Mouse (Mus musculus): ENCODE results near the gene Ccer2. TPM values are rescaled to one million over a fixed set of nuclear protein-coding genes. Genes with fewer than 3 reads are reported as not detected.

Ccer2 gene
- not detected in 2 replicates for total RNA-seq (2021)
- long read RNA-seq = 0 reads

DNA sequence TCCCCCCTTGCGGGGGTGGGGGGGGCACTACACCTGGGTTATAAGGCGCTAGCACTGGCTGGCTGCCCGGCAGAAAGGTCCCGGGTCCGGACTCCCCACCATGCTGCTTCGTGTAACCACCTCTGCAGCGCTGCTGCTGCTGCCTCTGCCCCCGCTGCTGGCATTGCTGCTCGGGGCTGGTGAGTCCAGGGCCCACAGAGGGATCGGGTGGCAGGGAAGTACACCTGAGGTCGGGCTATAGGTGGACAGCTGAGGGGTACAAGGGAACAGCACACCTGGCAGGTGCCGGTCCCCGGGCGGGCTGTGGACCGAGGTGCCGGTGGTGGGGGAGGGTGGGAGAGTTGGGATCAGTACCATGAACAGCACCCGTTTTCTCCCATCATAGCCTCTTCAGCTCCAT lies at the start of gene Ccer2:
Ccer2 (plus strand) TSS at position 96 of the 400 bp plus-strand sequence.
- no peak for DNase-seq

DNA sequence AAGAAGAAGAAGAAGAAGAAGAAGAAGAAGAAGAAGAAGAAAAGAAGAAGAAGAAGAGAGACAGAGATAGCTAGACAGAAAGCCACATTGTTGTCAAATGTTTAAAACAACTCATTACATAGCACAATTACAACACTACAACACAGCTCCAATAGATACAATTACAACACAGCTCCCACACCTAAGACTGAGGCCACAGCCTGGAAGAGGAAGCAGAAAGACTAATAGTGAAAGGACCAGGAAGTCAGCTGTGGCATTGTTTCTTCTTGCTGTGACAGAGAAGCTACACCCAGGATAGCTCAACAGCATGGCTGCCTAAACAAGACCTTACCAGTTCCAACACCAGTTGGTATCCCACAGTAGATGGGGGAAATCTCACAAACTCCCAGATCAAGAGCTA lies 46.5 kb upstream of the Ccer2 start:
- DNase-seq = no peak

DNA sequence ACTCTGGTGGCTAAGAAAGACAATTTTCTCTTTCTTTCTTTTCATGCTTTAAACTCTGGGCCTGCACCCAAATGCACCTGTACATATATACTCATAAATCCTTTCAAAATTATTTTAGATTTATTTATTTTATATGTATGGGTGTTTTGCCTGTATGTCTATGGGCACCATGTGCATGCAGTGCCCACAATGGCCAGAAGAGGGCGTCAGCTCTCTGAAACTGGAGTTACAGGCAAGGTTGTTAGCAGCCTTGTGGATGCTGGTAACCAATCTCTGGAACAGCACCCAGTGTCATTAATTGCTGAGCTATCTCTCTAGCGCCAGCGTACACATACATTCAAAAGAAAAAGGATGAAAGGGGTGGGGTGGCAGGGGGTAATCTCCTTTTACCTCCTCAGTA lies 45.0 kb upstream of the Ccer2 start:
- DNase-seq = no peak

DNA sequence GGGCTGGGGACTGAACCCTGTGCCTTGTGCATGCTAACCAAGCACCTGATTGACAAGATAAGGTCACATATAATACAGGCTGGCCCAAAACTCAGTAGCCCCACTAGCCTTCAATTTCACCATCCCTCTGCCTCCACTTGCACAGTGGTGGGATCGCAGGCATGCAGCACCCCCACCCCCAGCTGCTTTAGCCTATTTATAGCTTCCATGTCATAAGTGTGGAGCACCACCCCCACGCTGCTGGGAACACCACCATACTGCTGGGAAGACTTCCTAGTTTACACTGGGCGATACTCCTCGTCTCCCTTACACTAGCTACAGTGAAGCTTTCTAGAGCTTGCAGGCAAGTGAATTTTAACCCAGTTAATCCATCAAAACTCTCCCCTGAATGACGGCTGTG lies 41.3 kb upstream of the Ccer2 start:
- DNase-seq = no peak

DNA sequence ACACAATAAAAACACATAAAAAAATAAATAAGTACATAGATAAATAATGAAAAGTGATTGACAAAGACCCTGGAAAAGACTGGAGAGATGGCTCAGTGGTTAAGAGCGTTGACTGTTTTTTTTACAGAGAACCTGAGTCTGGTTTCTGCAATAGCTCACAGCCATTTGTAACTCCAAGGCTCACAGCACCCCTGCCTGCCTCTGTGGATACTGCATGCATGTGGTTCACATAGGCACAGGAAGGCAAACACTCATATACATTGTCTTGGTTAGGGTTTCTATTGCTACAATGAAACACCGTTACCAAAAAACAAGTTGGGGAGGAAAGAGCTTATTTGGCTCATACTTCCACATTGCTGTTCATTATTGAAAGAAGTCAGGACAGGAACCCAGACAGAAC lies 40.4 kb upstream of the Ccer2 start:
- DNase-seq = no peak

DNA sequence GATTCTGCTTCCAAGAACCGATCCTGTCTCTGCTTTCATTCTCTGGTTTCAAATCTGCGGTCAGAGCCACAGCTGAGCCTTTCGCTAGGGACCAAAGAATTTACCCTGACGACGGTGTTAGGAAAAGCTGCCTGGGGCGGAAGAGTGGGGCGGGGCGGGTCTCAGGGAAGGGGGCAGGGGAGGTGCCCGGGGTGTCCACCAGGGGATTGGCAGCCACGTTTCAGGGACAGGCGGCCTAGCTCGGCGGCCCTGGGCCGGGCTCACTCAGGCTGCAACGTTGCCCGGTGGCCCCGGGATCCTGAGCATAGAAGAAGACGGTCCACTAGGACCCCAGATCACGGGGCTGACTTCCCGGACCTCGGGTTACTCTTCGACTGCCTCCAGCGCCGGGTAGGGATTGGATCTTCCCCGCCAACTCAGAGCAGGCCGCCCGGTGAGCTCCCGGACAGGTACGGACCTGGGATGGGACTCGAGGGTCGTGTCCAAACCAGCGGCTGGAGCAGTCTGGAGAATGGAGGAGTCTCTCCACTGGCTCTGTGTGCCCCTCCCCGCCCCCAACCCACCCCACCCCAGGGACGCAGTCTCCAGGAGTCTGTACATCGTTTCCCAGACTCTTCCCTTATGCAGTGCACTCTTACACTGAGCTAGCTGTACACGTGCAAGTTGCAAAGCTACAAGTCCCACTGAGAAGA lies 39.2 kb upstream of the Ccer2 start, which contains the start of gene Fbxo17:
Fbxo17 (plus strand) TSS at position 215 of the 692 bp plus-strand sequence.
- DNase-seq = peak; percentile 72

DNA sequence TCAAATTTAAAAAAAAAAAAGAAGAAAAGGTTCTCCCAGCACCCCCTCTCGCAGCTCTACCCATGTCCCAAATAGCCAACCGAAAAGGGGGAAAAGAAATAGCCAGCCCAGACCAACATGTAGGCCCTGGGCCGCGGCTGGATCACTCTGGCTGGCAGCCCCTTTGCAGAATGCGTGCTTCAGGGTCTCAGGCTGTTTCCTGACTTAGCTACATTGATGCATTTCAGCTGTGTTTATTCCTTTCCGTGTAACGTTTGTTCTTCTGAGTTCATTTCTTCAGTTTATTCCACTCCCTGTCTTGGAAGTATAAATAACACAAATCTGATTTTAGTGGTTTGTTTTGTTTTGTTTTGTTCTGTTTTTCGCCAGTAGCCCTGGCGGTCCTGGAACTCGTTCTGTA lies 38.2 kb upstream of the Ccer2 start:
- no peak for DNase-seq

DNA sequence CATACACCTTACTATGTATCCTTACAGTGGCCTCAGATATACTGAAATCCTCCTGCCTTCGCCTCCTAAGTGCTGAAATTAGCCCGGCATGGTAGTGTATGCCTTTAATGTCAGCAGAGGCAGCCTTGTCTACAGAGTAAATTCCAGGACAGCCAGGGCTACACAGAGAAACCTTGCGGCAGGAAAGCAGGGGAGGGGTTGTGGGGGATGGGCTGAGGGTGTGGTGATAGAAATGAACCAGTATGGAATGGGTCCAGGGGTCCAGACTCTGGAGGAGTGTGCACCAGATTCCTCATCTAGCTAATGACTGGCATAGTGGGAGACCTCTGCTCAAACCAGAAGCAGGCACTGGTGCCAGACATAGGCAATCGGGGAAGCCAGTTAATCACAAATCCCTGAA lies 36.8 kb upstream of the Ccer2 start:
- no peak for DNase-seq

DNA sequence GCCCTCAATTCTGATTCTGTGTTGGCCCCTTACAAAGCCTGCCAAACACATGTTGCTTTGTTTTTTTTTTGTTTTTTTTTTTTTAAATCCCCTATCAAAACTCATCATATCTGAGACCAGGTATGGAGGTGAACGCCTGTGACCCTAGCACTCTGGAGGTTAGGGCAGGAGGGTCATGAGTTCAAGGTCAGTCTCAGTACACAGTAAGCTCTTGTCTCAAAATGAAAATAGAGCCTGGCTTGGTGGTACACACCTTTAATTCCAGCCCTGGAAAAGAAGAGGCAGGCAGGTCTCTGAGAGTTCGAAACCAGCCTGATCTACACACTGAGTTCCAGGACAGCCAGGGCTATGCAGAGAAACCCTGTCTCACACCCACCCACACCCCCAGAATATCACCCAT lies 36.3 kb upstream of the Ccer2 start:
- no peak for DNase-seq

DNA sequence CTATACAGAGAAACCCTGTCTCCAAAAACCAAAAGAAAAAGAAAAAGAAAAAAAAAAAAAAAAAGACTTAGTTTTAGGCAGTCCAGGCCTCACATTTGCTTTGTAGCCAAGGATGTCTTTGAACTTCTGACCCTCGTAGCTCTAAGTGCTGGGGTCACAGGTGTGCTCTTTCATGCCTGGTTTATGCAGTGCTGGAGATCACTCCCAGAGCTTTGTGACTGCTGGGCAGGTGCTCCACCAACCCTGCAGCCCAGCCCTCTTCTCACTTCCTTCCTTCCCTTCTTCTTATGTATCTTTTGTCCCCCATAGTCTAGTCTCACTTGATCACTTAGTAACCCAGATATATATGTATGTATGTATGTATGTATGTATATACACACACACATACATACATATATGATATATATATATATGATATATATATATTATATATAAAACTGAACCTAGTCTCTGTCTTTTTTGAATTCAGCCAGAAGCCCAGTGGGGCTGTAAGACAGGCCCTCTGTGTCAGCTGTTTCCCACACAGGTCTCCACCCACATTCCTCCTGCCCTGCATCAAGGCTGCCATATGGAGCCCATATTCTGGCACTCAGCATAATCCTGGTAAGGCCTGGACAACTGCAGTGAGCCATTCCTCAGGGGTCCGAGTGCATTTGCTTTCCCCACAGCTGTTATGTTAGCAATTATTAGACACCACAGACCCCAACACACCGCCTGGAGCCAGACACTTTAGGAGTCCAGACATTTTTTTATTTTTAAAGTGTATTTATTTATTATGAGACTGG lies 35.0 kb upstream of the Ccer2 start:
- DNase-seq = no peak

DNA sequence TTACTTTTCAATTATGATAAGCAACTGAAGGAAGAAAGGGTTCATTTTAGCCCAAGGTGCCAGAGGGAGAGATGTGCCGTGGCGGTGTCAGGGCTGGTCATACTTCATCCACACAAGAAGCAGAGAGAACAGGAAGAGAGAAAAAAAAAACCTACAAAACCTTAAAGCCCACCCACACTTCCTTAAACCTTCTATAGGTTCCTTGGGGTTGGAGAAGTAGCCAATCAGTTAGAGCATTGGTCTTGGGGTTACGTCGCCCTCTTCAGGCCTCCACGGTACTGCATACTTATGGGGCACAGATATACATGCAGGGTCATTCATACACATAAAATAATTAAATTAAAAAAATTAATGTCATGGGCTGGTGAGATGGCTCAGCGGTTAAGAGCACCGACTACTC lies 33.9 kb upstream of the Ccer2 start:
- DNase-seq = no peak

DNA sequence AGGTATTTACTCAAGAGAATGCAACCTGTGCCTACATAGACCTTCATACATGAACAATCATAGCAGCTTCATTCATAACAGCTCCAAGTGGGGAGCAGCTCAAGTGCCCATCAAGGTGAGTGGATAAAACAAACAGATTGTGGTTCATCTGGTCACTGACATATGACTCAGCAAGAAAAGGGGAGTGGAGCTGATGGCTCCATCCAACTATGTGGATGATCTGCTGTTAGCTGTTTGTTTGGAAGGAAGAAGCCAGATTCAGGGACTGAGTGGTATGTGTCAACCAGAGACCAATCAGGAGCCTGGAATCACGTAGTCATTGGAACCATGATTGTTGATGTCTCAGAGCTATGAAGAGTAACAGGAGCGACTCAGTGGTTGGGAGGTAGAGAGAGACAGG lies 31.4 kb upstream of the Ccer2 start:
- DNase-seq = no peak

DNA sequence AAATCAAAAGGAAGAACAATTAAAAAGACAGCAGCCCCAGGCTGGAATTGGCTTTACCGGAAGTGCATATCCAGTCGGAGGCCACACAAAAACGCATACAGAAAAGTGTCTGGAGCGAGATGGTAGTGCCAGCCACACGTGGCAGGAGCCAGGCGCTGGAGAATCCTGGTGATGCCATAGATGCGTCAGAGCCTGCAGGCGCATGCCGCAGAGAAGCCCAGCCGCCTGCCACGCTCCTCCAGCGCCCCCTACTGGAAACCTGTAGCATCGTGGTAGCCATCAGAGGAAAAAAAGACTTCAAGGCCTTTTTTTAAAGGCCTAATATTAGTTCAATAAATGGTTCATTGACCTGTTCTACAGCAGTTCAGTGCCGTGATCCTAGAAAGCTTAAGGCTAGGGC lies 29.4 kb upstream of the Ccer2 start:
- DNase-seq = peak; percentile 87

DNA sequence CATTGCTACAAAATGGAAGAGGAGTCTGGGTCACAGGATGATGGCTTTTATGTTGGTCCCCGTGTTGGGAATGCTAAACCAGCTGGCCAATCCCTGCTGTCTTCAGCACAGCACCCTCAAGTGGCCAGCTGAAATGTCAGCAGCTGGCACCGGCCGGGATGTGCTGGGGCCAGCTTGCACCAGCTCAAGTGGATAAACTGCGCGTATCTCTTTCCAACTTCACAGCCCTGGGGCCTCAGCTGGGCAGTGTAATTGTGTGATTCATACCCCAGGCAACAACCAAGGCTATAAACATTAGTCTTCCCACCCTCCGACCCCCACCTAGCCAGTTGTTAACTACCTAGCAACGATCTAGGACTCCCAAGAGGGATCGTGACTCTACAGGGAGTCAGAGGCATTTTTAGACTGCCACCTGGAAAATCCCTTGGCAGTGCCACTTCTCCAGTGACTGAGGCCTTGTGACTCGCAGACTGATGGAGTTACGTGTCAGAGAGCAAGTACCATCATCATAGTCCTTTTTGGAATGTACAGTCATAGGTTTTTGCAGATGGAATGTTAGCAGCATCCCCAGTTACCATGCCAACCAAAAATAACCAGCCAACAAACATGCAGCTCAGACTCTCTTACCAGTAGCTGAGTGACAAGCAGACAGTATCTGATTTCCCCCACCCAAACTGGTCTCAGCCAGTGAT lies 28.2 kb upstream of the Ccer2 start:
- DNase-seq = peak; percentile 27

DNA sequence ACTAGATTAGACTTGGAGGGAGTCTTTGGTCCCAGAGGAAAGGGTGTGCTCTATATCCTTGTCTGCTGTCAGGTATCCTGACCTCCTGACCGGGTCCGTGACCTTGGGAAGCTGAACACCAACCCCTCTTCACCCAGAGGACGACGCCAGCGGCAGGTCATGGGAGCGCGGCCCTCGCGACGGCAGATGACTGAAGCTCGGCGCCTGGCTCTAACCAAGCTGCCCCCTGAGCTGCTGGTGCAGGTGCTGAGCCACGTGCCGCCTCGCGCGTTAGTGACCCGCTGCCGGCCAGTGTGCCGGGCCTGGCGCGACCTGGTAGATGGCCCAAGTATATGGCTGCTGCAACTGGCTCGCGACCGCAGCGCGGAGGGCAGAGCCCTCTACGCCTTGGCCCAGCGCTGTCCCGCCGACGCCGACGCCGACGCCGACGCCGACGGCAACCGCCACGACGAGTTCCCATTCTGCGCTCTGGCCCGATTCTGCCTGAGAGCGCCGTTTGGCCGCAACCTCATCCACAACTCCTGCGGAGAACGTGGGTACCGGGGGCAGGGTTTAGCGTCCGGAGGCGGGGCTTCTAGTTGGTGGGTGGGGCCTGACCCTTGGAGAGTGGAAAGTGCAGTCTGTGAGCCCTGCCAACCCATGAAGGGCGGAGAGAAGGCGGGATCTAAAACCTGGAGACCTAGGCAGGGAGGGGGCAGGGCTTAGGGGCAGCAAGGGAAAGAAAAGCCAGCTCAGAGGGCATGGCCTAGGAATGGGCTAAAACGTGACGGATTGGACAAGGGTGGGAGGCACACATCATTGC lies 23.4 kb upstream of the Ccer2 start:
- DNase-seq = peak; percentile 84

DNA sequence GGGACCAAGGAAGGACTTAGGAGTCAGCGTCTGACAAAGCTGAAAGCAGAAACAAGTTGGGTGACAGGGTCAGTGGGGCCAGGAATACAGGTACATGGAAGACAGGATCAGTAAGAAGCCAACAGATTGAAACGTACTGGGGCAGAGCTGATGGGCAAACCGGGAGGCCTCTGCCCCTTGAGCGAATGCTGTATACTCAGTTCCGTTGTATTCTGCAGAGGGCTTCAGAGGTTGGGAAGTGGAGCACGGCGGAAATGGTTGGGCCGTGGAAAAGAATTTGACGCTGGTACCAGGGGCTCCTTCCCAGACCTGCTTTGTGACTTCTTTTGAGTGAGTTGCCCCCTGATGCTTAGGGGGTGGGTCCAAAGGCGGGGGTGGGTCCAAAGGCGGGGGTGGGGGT lies 22.8 kb upstream of the Ccer2 start:
- DNase-seq = no peak

DNA sequence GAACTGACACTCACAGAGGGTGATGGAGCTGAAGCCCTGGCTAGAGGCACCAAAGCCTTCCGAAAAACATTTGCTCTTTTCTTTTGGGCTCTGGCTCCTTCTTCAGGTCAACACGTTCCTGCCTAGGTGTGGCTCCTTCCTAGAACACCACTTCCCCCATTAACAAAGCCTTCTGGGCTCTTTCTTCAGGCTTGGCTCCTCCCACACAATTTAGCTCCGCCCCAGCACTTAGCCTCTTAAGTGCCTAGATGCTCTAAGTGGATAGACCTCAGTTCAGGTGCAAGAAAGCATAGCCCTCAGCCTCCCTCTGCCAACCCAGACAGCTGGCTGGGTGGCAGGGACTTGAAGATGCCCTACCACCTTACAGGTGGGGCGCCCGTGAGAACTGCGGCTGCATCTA lies 20.3 kb upstream of the Ccer2 start:
- DNase-seq = no peak

DNA sequence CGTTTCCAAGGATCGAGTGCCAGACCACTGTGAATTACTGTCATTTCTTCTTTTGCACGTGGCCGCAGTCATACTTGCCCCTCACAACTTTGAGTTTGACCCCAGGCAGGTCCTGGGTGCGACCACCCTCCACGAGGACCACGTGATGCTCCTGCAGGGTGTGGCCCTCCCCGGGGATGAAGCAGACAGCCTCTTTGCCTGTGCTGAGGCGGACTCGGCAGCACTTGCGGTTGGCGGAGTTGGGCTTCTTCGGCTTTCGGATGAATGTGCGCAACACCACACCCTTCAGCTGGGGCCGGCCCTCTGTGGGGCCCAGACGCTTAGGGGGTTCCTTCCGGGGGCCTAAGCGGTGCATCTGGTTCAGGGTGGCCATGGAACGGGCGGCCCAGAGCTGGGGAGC lies 16.1 kb upstream of the Ccer2 start:
- no peak for DNase-seq

DNA sequence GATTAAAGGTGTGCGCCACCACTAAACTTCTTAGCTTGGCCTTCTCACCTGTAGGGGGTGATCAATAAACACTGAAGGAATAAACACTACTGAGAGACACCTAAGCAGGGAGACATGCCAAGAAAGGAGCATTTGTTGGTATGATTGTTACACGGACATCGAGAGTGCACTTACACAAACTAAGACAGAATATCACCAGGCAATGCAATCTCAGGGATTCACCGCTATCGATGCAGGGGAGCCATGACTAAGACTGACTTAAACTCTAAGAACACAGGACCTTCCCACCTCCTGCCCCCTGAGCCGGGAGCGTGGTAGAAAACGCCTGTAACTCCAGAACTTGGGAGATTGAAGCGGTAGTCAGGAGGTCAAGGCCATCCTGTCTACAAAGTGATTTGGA lies 15.0 kb upstream of the Ccer2 start:
- no peak for DNase-seq

DNA sequence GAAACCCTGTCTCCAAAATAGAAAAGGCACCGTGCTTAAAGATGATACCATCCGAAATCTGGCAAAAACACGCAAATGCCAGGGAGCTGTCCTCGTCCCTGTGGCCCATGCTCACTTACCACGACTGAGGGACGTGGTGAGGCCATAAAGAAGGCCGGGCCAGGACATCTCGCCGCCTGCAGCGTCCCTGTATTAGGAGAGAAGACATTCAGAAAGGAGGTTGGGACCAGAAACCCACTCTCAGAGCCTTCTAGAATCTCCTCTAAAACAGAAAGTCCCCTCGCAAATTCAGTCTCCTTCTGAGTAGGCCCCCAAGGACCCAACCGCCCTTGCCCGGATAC lies 14.6 kb upstream of the Ccer2 start:
- no peak for DNase-seq

DNA sequence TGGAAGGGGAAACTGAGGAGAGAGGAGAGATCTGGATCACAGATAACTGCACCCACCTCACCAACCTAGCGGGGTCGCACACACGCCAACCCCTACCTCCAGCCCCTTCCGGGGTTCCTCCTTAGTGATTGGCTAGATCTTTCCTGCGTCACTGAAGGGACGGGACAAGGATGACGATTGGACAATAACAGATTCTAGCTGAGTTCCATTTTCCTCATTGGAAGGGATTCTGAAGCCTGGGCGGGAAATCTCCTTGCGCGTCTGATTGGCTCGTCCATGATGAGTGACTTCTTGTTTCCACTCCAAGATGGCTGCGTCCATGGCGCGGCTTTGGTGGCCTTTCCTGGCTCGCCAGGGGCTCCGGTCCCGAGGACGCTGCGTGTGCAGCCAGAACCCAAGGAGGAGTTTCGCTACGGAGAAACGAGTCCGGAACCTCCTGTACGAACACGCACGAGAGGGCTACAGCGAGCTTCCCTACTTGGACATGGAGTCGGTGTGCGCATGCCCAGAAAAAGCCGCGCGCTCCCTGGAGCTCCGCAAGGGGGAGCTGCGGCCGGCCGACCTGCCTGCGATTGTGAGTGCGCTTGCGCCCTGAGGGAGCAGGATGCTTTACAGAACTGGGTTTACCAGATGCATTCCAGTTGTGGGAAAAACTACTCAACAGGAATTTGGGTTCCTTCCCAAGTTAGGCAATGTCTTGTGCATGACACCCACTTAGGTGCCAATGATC lies 14.1 kb upstream of the Ccer2 start, which contains the start of the genes Mrps12 and Sars2:
Mrps12 (minus strand) TSS at position 112 of the 730 bp plus-strand sequence.
Sars2 (plus strand) TSS at position 284 of the 730 bp plus-strand sequence.
- DNase-seq = peak; percentile 94

DNA sequence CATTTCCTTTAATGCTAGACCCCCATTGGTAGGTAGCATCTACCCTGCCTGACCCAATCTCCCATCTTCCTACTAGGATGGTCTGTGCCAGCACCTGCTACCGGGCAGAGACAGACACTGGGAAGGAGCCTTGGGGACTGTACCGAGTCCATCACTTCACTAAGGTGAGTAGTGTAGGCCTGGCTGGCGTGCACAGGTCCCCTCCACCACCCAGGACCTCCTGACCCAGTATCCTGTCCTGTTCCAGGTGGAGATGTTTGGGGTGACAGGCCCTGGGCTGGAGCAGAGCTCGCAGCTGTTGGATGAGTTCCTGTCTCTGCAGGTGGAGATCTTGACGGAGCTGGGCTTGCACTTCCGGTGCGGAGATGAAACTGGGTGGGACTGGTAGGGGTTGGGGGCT lies 6.0 kb upstream of the Ccer2 start:
- no peak for DNase-seq

All from adrenal gland, postnatal 25 days (tissue).